8 mouse cellular contexts compared by ENCODE assay signal in genomic region chr19:46763356-46763755, GRCm38 (mm10). TPM values are rescaled to one million over a fixed set of nuclear protein-coding genes. Genes with fewer than 3 reads are reported as not detected.
A peak's percentile ranks its signal among the peaks of the same experiment; 100 is the strongest.
DNase-seq lines count a peak whose midpoint lies in the region; ATAC-seq and TF ChIP-seq lines count a peak whose summit lies in the region.

No protein-coding gene starts in this region.

- no peak for ATAC-seq in heart, embryonic 11.5 days (replicated peaks; ENCODE audit: insufficient number of reproducible peaks, low FRiP score, low TSS enrichment)
- ATAC-seq in G1E (ENCODE audit: extremely low read depth, insufficient number of reproducible peaks, low FRiP score, poor library complexity, severe bottlenecking): no peak
- no peak for ATAC-seq in forebrain, embryonic 15.5 days (replicated peaks)

- no peak for TF ChIP-seq CTCF in G1E (IDR thresholded peaks at IDR 0.05; ENCODE audit: low read depth, low read length)

- peaks cover 12% of the 10 kb centered on the region for H3K27me3 ChIP-seq in heart, embryonic 11.5 days (ENCODE audit: control insufficient read depth, insufficient read depth, low read length)
- no peaks in the 10 kb centered on the region for H3K27me3 ChIP-seq in G1E (ENCODE audit: insufficient read depth, low read length)
- H3K27me3 ChIP-seq in forebrain, embryonic 15.5 days: peaks cover 7% of the 10 kb centered on the region; the same call in 1 of the 2 replicates

- H3K4me1 ChIP-seq in heart, embryonic 11.5 days (ENCODE audit: control insufficient read depth, insufficient read depth, low read length): peaks cover 10% of the 10 kb centered on the region
- peaks cover 49% of the 10 kb centered on the region for H3K4me1 ChIP-seq in G1E (ENCODE audit: insufficient read depth, low read depth, low read length)
- peaks cover 37% of the 10 kb centered on the region for H3K4me1 ChIP-seq in forebrain, embryonic 15.5 days

- peak overlapping the region; percentile 97 for H3K4me2 ChIP-seq in heart, embryonic 11.5 days
- peak overlapping the region; percentile 88 for H3K4me2 ChIP-seq in forebrain, embryonic 15.5 days (replicated peaks)

- no peaks in the 10 kb centered on the region for H3K9me3 ChIP-seq in heart, embryonic 11.5 days (replicated peaks; ENCODE audit: control insufficient read depth, low read length)
- H3K9me3 ChIP-seq in G1E (replicated peaks): no peaks in the 10 kb centered on the region
- no peaks in the 10 kb centered on the region for H3K9me3 ChIP-seq in forebrain, embryonic 15.5 days

- no peak overlapping the region for H3K27ac ChIP-seq in heart, embryonic 11.5 days (ENCODE audit: low read depth, low read length)
- no peak overlapping the region for H3K27ac ChIP-seq in forebrain, embryonic 15.5 days (replicated peaks)
- H3K27ac ChIP-seq in macrophage: no peak overlapping the region

- peak overlapping the region; percentile 82 for H3K4me3 ChIP-seq in heart, embryonic 11.5 days (ENCODE audit: low read depth, low read length)
- H3K4me3 ChIP-seq in G1E (ENCODE audit: low read depth, low read length) (peak overlapping the region; percentile 83), macrophage (ENCODE audit: inconsistent target) (peak overlapping the region; percentile 32; the same call in 1 of the 2 replicates)
- peak overlapping the region; percentile 64 for H3K4me3 ChIP-seq in forebrain, embryonic 15.5 days

- peak overlapping the region; percentile 3; the same call in 1 of the 2 replicates for H3K9ac ChIP-seq in heart, embryonic 11.5 days (ENCODE audit: low read depth, low read length)
- H3K9ac ChIP-seq in forebrain, embryonic 15.5 days (replicated peaks): no peak overlapping the region

- intact Hi-C loops in heart, postnatal 25 days (cut with DNase I): no loop called here

- DNase-seq in heart, postnatal 25 days (ENCODE audit: low spot score): no peak
- no peak for DNase-seq in G1E (ENCODE audit: low spot score)
- DNase-seq in urinary bladder, postnatal 14 days (ENCODE audit: low spot score): no peak
- DNase-seq in frontal cortex, postnatal 25 days (ENCODE audit: low spot score in 2 of 2): no peak
- no peak for DNase-seq in adrenal gland, postnatal 4 days (ENCODE audit: low spot score in 2 of 2)

- no peaks in the 10 kb centered on the region for H3K36me3 ChIP-seq in heart, embryonic 11.5 days (ENCODE audit: control insufficient read depth, insufficient read depth, low read length)
- H3K36me3 ChIP-seq in G1E (replicated peaks) (peaks cover 24% of the 10 kb centered on the region), macrophage (ENCODE audit: inconsistent target) (no peaks in the 10 kb centered on the region)
- H3K36me3 ChIP-seq in forebrain, embryonic 15.5 days: no peaks in the 10 kb centered on the region

- WGBS in heart, embryonic 11.5 days (ENCODE audit: insufficient replicate concordance): 25% methylated on average over 7 of the region's 7 CpGs
- 18% methylated on average over 7 of the region's 7 CpGs for WGBS in forebrain, embryonic 15.5 days
- 79% methylated on average over 7 of the region's 7 CpGs for WGBS in macrophage (ENCODE audit: missing documents)

- H3K79me2 ChIP-seq in macrophage (ENCODE audit: inconsistent target): peaks cover 29% of the 10 kb centered on the region; the same call in 1 of the 2 replicates

RNA-seq across cellular contexts. Expression of gene Cnnm2, which starts 2.0 kb away (rescaled TPM):
- 3.7 and 4.1 TPM in 2 replicates for polyA plus RNA-seq in heart, embryonic 11.5 days (2014; fragmentation: Nextera tagmentation; extraction: Ambion mirVana)
- total RNA-seq in heart, postnatal 25 days (2021): 1 to 10 TPM; 4.6 to 7.8 TPM
- 67.6 and 68.1 TPM in 2 replicates for total RNA-seq in G1E (2014; fragmentation: Nextera tagmentation)
- total RNA-seq in G1E (2017): 16.2 and 16.7 TPM in 2 replicates
- 20.7 and 27.1 TPM in 2 replicates for polyA plus RNA-seq in G1E (2012)
- polyA plus RNA-seq in forebrain, embryonic 15.5 days (2015; fragmentation: Nextera tagmentation; extraction: Ambion mirVana): 3.7 and 4.1 TPM in 2 replicates
- total RNA-seq in macrophage (2018; cell fraction: chromatin; rRNA removed): 10 to 100 TPM in 17 of 26 experiments, 1 to 10 TPM in 9; 1.4 to 46.0 (median 15.8) TPM
- total RNA-seq in macrophage (2018; cell fraction: cytosol; rRNA removed): 10 to 100 TPM in 7 of 26 experiments, 1 to 10 TPM in 19; 3.2 to 12.7 (median 7.5) TPM
- total RNA-seq in macrophage (2018; cell fraction: nucleus; rRNA removed): 10 to 100 TPM in 11 of 26 experiments, 1 to 10 TPM in 15; 2.7 to 59.4 (median 9.4) TPM
- 6.1 to 11.9 TPM (median 6.8 TPM) in 3 replicates for polyA plus RNA-seq in macrophage (2018)
- 10 to 100 TPM; 13.9 to 15.0 TPM for total RNA-seq in adrenal gland, postnatal 4 days (2021)

RNA-seq across cellular contexts. Expression of gene As3mt, which starts 56.1 kb away (rescaled TPM):
- polyA plus RNA-seq in heart, embryonic 11.5 days (2014; fragmentation: Nextera tagmentation; extraction: Ambion mirVana): 47.6 and 54.2 TPM in 2 replicates
- total RNA-seq in heart, postnatal 25 days (2021): 10 to 100 TPM; 93.3 to 97.2 TPM
- total RNA-seq in G1E (2014; fragmentation: Nextera tagmentation) (not detected in 2 replicates), G1E (2017) (0.17 and 0.49 TPM in 2 replicates)
- polyA plus RNA-seq in G1E (2012) (not detected in 2 replicates), macrophage (2018) (7.0 to 9.7 TPM (median 8.0 TPM) in 3 replicates)
- polyA plus RNA-seq in forebrain, embryonic 15.5 days (2015; fragmentation: Nextera tagmentation; extraction: Ambion mirVana): 14.8 and 18.6 TPM in 2 replicates
- 10 to 100 TPM in 4 of 26 experiments, 1 to 10 TPM in 20, under 1 TPM in 1, not detected in 1; 0.99 to 12.0 (median 6.6) TPM for total RNA-seq in macrophage (2018; cell fraction: chromatin; rRNA removed)
- total RNA-seq in macrophage (2018; cell fraction: cytosol; rRNA removed): 1 to 10 TPM; 4.6 to 7.4 (median 6.2) TPM
- total RNA-seq in macrophage (2018; cell fraction: nucleus; rRNA removed): 1 to 10 TPM; 1.4 to 7.6 (median 4.2) TPM
- 10 to 100 TPM; 64.6 to 73.2 TPM for total RNA-seq in adrenal gland, postnatal 4 days (2021)

Comparison
In these comparisons a context has a peak if more than half of its experiments do, and no peak if none do; other contexts are left out.
1. H3K4me3 ChIP-seq: peak in every context shown above with its lines; median percentile 83 in G1E; 82 in heart, embryonic 11.5 days; 64 in forebrain, embryonic 15.5 days; 32 in macrophage.